Mouse (Mus musculus) induced T-regulatory cell, adult 2 months (primary cell): ENCODE data around the gene Zfp429.
A peak's percentile ranks its signal among the peaks of the same experiment; 100 is the strongest.
"Not testable (repeated sequence)": the region's sequence is repeated elsewhere in the genome, so short reads cannot be mapped to it uniquely, and the experiment has no call there.

Source experiments
- DNase-seq: peaks from one replicate; pipeline ENCODE4 v3.0.0-alpha.2; 2012; ENCODE audit warnings: low read depth

Zfp429 gene

DNA sequence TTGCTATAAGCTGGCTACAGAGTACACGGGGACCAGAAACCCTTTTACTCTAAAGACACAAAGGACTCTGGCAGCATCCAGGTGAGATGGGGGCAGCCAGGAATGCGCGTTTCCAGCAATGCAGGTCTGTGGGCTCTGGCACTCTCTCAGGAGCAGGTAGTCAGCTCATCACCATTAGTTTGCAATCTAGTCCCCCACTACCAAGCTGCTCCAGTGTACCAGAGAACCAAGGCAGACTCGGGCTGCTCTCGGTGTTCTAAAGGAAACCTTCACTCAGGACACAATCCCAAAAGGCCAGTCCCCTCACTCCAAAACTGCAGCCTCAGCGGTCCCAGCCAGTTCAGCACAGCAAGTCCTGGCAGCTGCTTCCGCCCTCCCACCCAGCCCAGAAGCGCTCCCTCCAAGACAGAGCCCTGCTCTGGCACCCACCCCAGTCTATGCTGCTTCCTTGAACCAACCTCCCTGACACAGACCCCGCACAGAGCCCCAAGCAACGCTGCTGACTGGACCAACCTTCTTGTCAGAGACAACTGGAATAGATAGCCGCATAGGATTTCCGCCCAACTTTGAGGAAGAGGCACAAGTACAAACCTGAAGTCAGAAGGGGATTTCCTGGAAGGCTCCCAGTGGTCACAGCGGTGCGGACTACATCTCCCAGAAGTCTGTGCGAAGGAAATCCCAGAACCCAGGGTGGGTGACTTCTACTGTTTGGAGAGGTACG lies at the start of gene Zfp429:
Gene Zfp429, minus strand, starts transcription at position 637 of the 721 bp plus-strand sequence.
- DNase-seq = peak; percentile 94

DNA sequence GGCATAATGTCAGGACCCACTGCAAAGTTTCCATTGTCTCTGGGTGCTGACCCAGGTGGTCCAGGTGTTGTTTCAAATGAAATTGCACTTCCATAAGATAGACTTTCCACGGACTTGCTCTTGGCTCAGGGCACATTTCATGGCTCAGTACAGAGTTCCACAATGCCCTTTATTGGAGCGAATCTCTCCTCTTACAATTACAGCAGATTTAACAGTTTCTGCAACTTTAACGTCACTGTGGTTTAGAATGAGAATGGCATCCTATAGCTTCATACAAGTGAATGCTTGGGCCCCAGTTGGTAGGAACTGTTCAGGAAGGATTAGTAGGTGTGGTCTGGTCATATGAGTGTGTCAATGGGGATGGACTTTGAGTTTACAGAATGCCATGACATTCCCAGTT lies 37.5 kb upstream of the Zfp429 start:
- DNase-seq = not testable (repeated sequence)

DNA sequence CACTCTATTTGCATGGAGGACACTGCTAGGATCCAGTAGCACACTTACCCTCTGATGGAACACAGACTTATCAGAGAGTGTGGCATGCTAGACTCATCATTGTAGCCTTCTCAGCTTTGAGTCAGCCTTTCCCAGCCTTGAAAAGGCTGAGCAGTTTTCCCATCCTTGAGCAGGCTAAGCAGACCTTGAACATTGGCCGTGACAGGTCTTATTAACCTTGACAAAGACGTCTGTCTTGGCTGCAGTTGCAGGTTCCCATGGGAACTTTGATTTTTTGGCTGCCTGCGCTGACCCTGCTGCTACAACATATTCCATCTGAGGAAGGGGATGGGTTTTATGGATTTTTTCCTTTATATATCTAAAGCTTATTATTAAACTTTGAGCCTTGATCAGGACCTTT lies 28.5 kb upstream of the Zfp429 start:
- DNase-seq = no peak

DNA sequence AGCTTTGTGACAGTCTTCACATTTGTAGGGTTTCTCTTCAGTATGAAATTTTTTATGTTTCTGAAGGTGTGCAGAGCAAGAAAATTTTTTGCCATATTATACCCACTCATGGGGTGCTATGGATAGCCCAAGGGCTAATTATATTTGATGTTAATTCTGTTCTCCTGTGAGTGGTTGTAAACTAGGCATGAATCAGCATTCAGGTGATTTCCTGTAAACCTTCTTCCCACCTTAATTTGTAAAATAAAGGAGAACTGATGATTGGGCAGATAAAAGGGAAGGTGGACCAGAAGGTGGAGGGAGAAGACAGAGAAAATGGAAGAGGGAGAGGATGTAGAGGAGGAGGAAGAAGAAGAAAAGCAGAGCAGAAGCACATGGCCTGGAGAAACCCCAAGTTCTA lies 26.1 kb upstream of the Zfp429 start:
- not testable (repeated sequence) for DNase-seq

DNA sequence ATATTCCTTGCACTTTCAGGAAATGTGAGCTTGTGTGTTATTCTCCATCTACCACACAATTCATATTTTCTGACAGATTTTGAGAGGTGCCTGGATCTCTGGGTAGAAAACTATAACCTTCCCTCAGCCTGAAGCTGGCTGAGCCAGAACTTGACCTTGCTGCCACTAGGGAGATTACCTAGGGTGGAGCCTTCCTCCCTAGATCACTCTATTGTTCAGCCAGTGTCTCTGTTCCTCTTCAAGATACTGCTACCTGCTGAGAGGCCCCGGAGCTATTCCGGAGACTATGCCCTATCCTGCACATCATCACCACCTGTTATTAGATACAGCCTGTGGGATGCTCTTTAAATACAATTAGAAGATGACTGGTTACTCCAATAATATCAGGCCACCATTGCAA lies 22.9 kb upstream of the Zfp429 start:
- DNase-seq = not testable (repeated sequence)

DNA sequence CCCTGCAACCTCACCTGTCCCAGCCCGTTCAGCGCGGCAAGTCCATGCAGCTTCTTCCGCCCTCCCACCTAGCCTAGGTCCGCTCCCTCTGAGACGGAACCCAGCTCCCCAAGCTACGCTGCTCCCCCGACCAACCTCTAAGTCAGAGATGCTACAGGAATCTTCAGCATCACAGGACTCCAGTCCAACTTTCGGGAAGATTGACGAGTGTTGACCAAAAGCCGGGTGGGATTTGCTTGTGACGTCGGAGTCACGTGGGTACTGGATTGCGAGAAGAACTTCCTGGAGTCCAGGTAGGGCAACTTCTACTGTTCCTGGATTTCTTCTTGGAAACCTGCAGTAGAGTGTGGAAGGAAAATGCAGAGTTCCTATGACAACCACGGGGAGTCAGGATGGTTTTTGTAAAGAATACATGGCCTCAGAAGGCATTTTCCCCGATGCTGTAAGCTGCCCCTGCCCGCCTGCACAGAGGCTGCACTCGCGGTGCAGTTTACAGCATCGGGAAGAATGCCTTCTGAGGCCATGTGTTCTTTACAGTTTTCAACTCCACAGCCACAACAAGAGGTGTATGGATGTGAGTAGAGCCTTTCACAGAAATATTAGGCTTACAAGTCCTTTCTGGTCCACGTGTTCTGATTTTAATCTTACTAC lies 21.7 kb upstream of the Zfp429 start, which contains the start of gene Zfp459:
Gene Zfp459, minus strand, starts transcription at position 212 of the 651 bp plus-strand sequence.
- DNase-seq = peak; percentile 78

DNA sequence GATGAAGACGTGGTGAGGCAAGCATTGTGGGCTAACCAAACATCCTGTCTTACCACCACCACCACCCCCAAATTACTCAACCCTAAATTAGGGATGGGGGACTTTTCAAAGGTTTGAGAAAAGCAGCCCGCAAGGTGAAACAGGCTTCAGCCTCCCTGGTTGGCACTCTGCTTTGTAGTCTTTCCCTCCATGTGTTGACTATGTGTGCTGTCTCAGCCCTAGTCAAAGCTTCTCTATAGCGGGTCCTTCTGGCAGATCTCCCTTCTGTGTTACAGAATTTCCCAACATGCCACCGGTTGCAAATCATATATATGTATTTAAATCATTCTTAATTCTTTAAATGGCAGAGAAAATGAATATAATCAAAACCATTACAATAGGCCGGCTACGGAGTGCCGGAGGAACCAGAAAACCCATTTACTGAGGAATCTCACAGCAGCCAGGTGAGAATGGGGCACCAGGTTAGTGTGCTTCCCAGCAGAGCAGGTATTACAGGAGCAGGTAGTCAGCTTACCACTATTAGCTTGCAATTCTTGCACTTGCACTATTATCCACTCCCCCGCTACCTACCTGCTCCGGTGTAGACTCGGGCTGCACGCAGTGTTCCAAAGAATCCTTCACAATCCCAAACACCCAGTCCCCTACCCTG lies 21.1 kb upstream of the Zfp429 start:
- peak; percentile 16 for DNase-seq

DNA sequence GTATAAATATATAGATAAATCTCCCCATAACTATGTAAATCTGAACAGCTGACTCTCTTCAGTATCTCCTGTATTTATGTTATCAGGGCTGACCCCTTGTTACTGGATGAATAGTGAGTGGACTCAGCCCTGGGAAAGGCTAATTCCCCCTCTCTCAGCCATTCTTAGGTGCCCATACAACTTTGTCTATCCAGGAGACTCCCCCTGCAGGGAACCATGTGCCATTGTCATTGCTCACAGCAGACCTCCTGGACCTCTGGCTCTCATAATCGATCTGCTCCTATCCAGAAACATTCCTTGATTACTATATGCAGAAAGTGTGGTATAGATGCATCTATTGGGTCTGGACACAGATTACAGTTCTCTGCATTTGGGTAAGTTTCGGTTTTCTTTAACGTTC lies 17.2 kb upstream of the Zfp429 start:
- DNase-seq = peak; percentile 14

DNA sequence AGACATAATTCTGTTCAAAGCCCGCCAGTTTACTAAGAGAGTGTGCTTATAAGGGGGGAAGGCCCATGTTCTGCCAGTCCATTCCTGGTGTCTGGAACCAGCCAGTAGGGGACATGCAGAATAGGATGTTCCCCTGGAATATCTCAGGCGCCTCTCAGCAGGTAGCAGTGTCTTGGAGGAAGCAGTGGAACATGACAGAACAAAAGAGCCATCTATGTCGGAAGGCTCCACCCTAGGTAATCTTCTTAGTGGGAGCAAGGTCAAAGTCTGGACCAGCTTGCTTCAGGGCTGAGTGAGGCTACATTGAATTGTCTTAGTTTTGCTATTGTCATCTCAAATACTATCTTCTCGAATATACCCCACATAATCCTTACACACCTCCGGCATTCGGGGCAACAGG lies 16.1 kb upstream of the Zfp429 start:
- DNase-seq = no peak

DNA sequence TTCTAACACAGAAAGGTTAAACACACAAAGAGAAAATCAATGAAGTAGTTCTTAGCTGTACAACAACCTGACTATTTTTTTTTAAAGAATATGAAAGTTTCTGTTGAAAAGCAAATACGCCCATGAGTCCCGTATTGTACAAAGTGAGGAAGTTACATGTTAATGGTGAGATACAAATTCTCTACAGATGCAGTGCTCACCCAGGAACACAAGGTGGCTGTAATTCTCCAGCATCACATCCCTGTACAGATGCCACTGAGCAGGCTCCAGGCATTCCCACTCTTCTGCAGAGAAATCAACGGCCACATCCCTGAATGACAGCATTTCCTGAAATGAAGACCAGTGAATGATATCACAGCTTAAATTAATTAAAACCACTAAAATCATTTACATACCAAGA lies 14.0 kb upstream of the Zfp429 start:
- not testable (repeated sequence) for DNase-seq

DNA sequence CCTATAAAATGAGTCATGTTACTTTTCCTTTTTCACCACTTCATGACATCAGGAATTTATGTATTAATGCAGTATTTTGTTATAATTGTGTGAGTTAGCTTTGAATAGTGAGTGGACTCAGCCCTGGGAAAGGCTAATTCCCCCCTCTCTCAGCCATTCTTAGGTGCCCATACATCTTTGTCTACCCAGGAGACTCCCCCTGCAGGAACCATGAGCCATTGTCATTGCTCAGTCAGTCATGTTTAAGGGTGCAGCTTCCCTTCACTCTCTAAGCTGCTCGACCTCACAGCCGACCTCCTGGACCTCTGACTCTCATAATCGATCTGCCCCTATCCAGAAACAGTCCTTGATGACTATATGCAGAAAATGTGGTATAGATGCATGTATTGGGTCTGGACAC lies 23.4 kb downstream of the Zfp429 start:
- DNase-seq = not testable (repeated sequence)

DNA sequence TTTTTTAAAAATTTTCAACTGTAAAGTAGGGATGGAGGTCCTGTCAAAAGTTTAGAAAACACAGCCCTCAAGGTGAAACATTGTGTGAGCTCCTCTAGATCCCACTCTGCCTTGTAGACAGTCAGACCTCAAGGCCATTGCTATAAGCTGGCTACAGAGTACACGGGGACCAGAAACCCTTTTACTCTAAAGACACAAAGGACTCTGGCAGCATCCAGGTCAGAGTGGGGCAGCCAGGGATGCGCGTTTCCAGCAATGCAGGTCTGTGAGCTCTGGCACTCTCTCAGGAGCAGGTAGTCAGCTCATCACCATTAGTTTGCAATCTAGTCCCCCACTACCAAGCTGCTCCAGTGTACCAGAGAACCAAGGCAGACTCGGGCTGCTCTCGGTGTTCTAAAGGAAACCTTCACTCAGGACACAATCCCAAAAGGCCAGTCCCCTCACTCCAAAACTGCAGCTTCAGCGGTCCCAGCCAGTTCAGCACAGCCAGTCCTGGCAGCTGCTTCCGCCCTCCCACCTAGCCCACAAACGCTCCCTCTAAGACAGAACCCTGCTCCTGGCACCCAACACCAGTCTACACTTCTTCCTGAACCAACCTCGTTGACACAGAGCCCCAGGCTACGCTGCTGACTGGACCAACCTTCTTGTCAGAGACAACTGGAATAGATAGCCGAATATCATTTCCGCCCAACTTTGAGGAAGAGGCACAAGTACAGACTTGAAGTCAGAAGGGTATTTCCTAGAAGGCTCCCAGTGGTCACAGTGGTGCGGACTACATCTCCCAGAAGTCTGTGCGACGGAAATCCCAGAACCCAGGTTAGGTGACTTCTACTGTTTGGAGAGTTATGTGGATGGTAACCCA lies 24.3 kb downstream of the Zfp429 start, which contains the start of the genes Gm28041 and Zfp456:
Gene Gm28041, minus strand, starts transcription at position 684 of the 862 bp plus-strand sequence.
Gene Zfp456, minus strand, starts transcription at position 761 of the 862 bp plus-strand sequence.
- peak; percentile 95 for DNase-seq

DNA sequence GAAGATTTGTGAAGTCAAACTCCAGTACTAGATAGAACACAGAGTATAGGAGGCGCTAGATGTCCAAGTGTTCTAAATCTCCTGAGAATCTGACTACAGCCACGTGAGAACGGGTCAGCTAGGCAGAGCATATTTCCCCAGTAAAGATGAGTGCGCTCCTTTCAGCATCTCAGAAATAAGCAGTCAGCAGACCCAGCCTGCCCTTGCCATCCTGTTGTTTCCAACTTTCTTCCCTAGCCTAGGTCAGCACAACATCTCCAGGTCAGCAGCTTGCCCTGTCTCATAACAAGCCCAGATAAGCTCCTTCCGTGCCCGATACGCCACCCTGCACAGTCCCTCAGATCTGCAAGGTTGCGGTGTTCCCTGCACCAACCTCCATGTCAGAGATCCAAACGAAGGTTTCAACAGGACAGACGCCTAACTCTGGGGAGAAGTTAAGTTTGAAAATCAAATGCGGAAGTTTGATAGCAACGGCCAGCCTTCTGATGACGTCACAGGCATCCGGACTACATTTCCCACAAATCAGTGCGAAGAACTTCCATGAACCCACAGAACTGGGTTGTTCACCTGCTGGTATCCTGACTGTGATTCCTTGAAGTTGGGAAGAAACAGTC lies 39.4 kb downstream of the Zfp429 start, which contains the start of the genes Gm28044 and Zfp953:
Gene Gm28044, minus strand, starts transcription at position 406 of the 614 bp plus-strand sequence.
Gene Zfp953, minus strand, starts transcription at position 475 of the 614 bp plus-strand sequence.
- peak; percentile 95 for DNase-seq

DNA sequence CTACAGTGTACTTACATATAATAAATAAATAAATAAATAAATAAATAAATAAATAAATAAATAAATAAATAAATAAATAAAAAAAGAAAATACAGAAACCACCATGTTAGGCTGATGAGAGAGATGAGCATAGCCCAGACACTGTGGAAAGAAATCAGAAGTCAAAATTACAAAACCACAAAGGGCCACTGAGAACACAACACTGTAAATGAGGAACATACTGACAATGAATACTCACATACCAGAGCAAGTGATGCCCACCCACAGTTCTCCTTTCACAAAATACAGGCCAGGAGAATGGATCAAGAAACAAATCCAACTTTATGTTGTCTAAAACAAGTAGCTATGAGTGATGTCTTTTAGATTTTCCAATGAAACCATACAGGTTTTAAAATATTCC lies 47.8 kb downstream of the Zfp429 start:
- no peak for DNase-seq

DNA sequence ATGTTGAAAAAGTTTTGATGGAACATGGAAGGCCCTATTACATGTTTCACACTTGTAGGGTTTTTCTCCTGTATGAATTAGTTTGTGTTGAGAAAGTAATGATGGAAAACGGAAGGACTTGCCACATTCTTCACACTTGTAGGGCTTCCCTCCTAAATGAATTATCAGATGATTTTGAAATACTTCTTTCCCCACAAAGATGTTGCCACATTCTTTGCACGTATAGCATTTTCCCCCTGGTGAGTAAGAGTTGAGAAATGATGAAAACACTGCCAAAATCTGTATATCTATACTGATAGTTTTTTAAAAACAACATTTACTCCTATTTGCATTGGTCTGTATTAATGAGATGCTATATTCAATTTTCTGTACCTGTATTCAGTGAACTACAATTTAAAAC lies 56.2 kb downstream of the Zfp429 start:
- DNase-seq = no peak
